Mouse (Mus musculus): ENCODE measurements around the gene Ptpru. TPM values are rescaled to one million over a fixed set of nuclear protein-coding genes. Genes with fewer than 3 reads are reported as not detected.
"Not testable (repeated sequence)": the region's sequence is repeated elsewhere in the genome, so short reads cannot be mapped to it uniquely, and the experiment has no call there.

Gene Ptpru
- total RNA-seq, 4 experiments from 2014 or later: 40.9 to 82.9 (median 63.9) TPM

DNA sequence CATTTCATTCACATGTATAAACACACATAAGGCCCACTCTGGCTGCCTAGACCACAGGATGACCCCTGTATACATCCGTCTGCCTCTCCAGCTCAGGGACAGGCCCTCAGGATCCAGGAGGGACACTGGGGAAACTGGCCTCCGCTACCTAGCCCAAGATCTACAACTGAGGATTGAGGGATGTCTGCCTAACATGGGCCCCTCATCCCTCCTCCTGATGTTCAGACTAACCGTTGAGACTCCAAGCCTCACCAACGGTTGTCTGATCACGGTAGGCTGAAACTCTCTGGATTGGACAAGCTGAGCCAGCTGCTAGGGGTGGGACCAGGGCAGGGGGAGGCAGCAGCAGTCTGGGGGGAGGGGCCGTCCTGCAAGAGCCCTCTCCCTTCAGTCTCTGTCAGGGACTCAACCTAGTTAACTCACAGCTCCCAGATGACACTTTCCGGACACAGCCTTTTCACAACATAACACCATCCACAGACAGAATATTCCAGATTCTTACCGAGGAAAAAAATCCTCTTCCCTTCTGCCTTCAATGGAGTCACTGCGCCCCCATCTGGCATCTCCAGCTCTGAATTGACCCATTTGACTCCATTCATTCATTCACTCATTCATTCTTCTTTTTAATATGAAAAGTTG lies 4.0 kb downstream of the Ptpru start:
- DNase-seq: no peak

- no peak for DNase-seq
Measured at GRCm38 (mm10) chr4:131832759-131833407, 5.2 kb downstream of the Ptpru start.

- DNase-seq: no peak
Measured at GRCm38 (mm10) chr4:131831546-131832045, 6.5 kb downstream of the Ptpru start.

DNA sequence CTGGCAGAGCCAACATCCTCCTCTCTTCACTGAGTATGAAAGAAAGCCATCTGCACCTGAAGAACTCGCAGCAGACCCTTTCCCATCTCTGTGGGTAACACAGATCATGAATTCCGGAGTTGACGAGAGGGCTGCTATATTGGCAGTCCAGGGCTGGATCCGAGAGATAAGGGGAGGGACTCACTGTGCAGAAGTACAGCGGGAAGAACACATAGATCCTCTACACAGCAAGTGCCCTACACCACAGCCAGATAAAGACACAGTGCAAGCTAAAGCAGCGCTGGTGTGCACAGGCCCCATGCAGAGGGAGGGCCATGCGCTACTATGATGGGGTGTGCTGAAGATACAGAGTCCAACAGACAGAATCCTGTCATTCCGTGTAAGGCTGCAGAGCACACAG lies 9.0 kb downstream of the Ptpru start:
- DNase-seq: no peak

- no peak for DNase-seq
Measured at GRCm38 (mm10) chr4:131826905-131827304, 11.2 kb downstream of the Ptpru start.

GRCm38 (mm10) chr4:131825830-131826229 lies 12.3 kb downstream of the Ptpru start:
- no peak for DNase-seq

GRCm38 (mm10) chr4:131824939-131825338 lies 13.1 kb downstream of the Ptpru start:
- DNase-seq: no peak

DNA sequence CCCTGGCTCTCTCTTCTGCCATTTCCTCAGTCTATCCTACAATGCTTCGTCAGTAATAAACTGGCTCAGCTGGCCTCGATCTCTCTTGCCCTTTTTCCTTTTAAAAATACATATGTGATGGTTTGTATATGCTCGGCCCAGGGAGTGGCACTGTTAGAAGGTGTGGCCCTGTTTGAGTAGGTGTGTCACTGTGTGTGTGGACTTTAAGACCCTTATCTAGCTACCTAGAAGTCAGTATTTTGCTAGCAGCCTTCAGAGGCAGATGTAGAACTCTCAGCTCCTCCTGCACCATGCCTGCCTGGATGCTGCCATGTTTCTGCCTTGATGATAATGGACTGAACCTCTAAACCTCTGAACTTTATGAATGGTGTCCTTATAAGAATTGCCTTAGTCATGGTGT lies 15.5 kb downstream of the Ptpru start:
- DNase-seq: no peak

DNA sequence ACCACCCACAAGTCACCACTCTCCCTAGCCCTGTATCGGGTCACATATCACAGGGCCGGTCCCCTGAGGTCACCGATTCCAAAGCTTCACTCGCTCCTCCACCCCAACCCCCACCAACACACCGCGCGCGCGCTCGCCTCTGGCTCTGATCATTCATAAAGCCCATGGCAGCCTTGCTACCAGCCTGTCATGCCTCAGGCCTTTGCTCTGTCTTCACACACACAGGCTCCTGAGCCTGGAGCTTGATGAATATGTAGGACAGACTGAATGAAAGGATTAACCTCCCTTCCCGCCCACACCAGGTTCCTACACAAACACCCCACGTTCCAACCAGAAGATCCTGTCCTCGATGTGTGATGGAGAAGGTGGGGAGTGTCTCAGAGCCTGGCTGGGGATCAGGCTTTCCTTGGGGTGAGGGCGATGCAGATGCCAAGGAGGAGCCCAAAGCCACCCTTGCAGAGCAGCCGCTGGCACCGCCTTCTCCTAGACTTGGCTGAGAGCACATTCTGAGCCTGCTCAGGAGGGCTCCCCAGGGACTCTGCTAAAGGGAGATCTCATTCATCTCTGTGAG lies 16.8 kb downstream of the Ptpru start:
- no peak for DNase-seq

DNA sequence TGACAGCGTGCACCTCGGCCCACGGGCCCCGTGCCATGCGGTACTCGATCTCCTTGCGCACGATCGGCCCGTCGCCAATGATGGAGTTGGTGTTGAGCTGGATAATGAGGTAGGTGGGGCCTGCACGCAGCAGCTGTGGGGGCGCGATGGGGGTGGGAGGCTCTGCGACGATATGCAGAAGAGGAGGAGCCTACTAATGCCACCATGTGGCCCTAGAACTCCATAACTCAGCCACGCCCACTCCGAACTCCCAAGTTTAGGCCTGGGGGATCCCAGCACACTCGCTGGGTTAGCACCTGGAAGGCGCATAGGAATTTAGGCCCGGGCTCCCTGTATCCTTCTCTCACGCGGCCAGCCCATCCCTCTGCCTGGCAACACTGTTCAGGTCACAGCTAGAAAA lies 19.2 kb downstream of the Ptpru start:
- no peak for DNase-seq

DNA sequence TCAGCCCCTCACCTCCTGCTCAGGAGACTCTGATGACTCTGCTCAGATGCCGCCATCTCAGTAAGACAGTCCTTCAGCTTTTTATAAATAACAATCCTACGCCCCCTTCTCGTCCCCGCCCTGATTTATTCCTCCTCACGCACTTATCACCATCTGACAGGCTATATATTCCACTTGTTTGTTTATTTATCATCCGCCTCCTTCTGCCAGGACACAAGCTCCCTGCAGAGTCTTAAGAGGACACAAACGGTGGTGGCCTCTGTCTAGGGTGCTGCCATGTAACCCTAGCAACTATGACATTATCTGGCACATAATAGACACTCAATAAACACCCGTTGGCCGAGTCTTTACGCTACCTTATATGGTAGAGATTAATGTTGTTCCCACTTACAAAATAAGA lies 22.3 kb downstream of the Ptpru start:
- no peak for DNase-seq

DNA sequence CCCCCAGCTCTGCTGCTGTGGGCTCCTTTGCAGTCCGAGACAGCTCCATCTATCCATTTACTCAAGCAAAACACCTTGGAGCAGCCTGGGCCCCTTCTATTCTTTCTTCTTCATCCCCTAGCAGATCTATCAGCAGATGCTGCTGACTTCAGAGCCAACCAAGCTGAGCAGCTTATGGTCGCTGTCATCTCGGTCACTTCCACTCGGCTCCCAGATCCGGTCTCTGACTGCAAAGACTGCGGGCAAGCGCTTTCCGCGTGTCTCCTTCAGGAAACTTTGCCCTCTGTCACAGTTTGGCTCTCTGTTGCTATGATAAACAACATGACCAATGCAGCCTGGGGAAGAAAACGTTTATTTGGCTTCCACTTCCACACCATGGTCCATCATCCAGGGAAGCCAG lies 23.2 kb downstream of the Ptpru start:
- DNase-seq: no peak

- DNase-seq: no peak
Measured at GRCm38 (mm10) chr4:131813798-131814197, 24.3 kb downstream of the Ptpru start.

- no peak for DNase-seq
Measured at GRCm38 (mm10) chr4:131812458-131812857, 25.6 kb downstream of the Ptpru start.

DNA sequence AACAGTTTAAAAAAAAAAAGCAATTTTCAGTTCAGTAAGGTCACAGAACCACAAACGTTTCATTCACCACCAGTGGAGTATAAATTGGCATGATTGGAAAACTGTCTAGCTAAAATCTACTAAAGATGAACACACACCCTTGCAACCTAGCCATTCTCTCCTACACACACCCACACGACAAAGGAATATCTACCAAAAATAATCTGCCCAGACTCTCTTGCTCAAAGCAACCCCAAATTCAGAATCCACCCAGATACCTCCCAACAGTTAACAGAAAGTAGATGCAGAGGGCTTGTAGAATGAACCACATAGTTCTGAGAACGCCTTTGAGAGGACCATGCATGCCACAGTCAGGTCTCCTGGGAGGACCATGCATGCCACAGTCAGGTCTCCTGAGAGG lies 32.8 kb downstream of the Ptpru start:
- DNase-seq: no peak

- not testable (repeated sequence) for DNase-seq
Measured at GRCm38 (mm10) chr4:131804732-131805131, 33.4 kb downstream of the Ptpru start.

DNA sequence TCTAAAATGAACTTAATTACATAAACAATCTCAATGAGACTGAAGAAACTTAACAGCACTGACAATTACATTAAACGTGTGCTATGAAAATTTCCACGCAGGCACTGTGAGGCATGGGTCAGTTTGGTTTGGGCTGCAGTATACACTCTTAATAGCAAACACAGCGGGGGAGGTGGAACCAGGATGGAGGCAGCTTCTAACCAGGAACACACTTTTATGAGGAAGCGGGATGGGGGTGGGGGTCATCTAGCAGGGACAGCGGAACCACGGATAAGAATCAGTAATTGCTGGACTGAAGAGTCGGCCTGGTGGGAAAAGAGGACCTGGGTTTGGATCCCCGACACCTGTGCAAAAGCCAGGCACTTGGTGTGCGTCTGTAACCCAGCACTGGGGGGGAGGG lies 34.2 kb downstream of the Ptpru start:
- DNase-seq: no peak

GRCm38 (mm10) chr4:131798968-131799367 lies 39.1 kb downstream of the Ptpru start:
- no peak for DNase-seq

DNA sequence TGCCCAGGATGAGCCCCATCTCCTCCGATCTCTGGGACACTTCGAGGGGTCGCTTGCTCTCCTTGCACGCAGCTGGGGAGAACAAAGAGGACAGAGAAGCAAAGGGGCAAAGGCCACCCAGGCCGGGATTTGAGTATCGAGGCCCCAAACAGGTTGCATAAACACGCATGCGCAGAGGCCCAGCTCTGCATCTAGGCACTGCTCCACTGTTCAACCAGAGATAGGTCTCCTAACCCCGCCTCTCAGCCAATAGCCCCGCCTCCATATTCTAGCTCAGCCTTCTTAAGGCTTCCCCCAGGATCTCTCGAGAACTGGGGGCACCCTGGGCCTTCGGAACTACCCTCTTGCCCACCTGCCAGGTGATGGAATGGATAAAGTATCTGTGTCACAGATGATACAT lies 40.2 kb downstream of the Ptpru start:
- DNase-seq: no peak

DNA sequence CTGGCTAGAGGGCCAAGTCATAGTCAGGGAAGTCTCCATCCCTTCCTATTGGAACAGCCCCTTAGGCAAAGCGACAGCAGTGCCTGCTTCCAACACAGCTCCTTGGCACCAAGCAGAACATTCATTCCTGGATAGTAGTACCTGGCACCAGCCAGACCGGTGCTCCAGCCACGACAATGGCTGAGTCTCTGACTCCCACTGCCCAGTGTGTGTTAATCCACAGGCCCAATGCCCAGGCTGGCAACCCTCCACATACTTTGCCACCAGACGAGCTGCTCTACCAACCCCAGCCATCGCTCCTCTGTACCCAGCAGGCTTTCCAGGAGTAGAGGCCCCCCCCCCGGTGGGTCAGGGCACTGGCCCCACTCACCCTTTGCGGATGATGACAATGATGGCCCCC lies 40.6 kb downstream of the Ptpru start:
- no peak for DNase-seq

DNA sequence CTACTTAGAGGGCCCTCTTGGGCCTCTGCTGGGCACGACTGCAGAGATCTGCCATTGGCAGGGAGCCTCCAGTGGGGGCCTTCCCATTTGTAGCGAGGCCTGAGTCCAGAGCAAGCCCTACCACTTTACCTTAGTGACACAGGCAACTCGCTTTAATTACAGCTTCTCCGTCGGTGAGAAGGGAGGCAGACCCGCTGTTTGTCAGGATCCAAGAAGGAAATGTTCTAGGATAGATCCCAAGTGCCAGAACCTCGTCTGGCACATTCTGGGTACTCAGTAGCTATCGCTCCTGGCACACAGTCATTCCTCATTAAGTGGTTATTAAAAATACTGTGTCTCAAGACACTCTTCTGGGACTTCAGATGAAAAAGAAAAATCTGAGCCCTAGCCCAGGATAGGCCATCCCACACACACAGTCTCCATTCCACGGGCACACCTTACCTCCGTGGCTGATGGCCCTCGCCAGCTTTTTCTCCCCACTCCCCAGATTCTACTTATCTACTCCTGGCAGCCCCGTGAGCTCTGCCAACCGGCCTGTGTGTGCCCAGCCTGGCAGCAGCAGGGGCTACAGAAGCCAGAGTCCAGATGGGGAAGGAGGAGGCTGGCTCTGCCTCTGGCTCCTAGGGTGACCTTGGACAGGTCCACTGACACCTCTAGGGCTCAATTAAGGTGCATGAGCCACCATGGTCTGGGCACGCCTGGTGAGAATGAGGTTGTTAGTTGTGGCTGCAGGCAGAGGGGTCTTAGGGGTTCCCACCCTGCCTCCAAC lies 41.6 kb downstream of the Ptpru start:
- DNase-seq: no peak

DNA sequence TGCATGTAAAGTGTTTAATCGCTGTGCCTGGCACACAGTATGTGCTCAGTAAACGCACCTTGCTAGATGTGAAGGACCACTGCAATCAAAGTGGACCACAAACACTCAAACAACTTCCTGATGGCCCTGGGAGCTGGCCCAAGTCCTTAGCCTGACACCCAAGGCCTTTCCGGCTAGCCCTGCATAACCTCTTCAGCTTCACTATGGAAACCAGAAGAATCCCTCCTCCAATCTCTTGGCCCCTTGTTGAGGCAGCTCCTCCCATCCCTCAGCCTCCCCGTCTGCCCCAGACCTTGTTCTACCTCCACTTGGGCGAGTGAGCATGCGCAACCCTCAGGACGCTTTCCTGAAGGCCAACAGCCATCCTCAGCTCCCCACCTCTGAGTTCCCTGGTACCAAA lies 51.3 kb downstream of the Ptpru start:
- no peak for DNase-seq

- no peak for DNase-seq
Measured at GRCm38 (mm10) chr4:131784034-131784433, 54.1 kb downstream of the Ptpru start.

Measured in adrenal gland, adult 8-10 months (tissue).